Mouse (Mus musculus) lung, postnatal 0 days (tissue): Measurements from ENCODE around the gene Acox1. TPM values are rescaled to one million over a fixed set of nuclear protein-coding genes. Genes with fewer than 3 reads are reported as not detected.

ENCODE experiments used
- ATAC-seq: fragments of 200-750 bp; cut with Nextera tagmentation; 2 replicates; pipeline ENCODE4 v1.8.0; 2017; ENCODE audit warnings: moderate library complexity
- DNase-seq: peaks from one replicate; pipeline ENCODE4 v3.0.0-alpha.2; 2016; ENCODE audit warnings: low spot score
- H3K27ac ChIP-seq: fragments of 300-500 bp; sonication (generic); 2 replicates; pipeline ENCODE4 v1.5.1; 2014; ENCODE audit warnings: antibody characterized with exemption, mild to moderate bottlenecking, low read length, mixed read lengths
- H3K27me3 ChIP-seq: fragments of 300-500 bp; sonication (generic); replicated peaks from 2 replicates; pipeline ENCODE4 v1.6.1; 2014; ENCODE audit warnings: low read length, mixed read lengths; ENCODE audit not compliant: insufficient read depth
- H3K36me3 ChIP-seq: fragments of 300-500 bp; sonication (generic); 2 replicates; pipeline ENCODE4 v1.6.1; 2014; ENCODE audit warnings: low read length, mixed read lengths; ENCODE audit not compliant: insufficient read depth
- H3K4me1 ChIP-seq: fragments of 300-500 bp; sonication (generic); 2 replicates; pipeline ENCODE4 v1.6.1; 2014; ENCODE audit warnings: antibody characterized with exemption, low read depth, low read length, mixed read lengths; ENCODE audit not compliant: insufficient read depth
- H3K4me2 ChIP-seq: fragments of 300-500 bp; sonication (generic); replicated peaks from 2 replicates; pipeline ENCODE4 v1.6.1; 2014; ENCODE audit warnings: low read depth, mild to moderate bottlenecking, low read length, moderate library complexity, mixed read lengths
- H3K4me3 ChIP-seq: fragments of 300-500 bp; sonication (generic); 2 replicates; pipeline ENCODE4 v1.5.1; 2014; ENCODE audit warnings: low read depth, low read length
- H3K9ac ChIP-seq: fragments of 300-500 bp; sonication (generic); replicated peaks from 2 replicates; pipeline ENCODE4 v1.6.1; 2014; ENCODE audit warnings: low read depth, mild to moderate bottlenecking
- H3K9me3 ChIP-seq: fragments of 300-500 bp; sonication (generic); 2 replicates; pipeline ENCODE4 v1.6.1; 2016; ENCODE audit warnings: low read length, mixed read lengths
- CTCF ChIP-seq: IDR thresholded peaks from 2 replicates; pipeline ENCODE4 v1.5.1; 2016; ENCODE audit warnings: antibody characterized with exemption, mild to moderate bottlenecking
- EP300 ChIP-seq: IDR thresholded peaks from 2 replicates; pipeline ENCODE4 v1.6.1; 2016; ENCODE audit warnings: antibody characterized with exemption, mild to moderate bottlenecking, control low read depth
- WGBS: fragments of 180-500 bp; shearing (Covaris S2); extraction: QIAGEN DNeasy Blood & Tissue Kit; methylation state at CpG from one replicate; pipeline ENCODE4 v1.1.7; 2014; 5-methylcytosine and 5-hydroxymethylcytosine counted together
- polyA plus RNA-seq: library from polyadenylated mRNA; unstranded; fragments of >200 nt; fragmentation: Nextera tagmentation; extraction: Ambion mirVana; gene quantifications from 2 replicates; pipeline ENCODE4 v1.2.1, GENCODE M21; 2015

Gene Acox1
- polyA plus RNA-seq, 1 experiment from 2014 or later, result 31.7 TPM

DNA sequence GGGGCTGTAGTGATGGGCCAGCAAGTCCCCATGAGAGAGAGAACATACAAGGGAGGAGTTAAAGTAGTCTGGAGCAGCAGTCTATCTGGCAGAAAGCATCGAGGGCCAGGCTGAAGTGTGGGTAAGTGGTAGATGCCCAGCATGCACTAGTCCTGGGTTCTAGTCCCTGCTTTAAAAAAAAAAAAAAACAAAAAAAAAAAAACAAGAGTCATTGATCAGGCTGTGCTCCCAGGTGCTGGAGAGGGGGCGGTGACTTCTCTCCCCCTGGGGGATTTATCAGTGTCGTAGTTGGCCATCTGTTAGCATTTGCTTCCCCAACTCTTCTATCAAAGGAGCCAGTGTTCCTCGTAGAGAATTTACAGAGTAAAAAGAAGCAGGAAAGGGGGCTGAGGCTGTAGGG lies 7.8 kb upstream of the Acox1 start:
- no peak overlapping the region for H3K4me3 ChIP-seq
- DNase-seq (no peak), ATAC-seq (no peak)
- H3K9me3 ChIP-seq, result no peaks in the 10 kb centered on the region
- no peak overlapping the region for H3K9ac ChIP-seq
- no peak overlapping the region for H3K4me2 ChIP-seq
- H3K4me1 ChIP-seq, result no peaks in the 10 kb centered on the region
- 79% methylated on average over 4 of the region's 4 CpGs for whole genome bisulfite sequencing
- TF ChIP-seq EP300 (no peak), CTCF (no peak)
- peaks cover 4% of the 10 kb centered on the region; the same call in 1 of the 2 replicates for H3K36me3 ChIP-seq
- no peaks in the 10 kb centered on the region for H3K27me3 ChIP-seq
- no peak overlapping the region for H3K27ac ChIP-seq

DNA sequence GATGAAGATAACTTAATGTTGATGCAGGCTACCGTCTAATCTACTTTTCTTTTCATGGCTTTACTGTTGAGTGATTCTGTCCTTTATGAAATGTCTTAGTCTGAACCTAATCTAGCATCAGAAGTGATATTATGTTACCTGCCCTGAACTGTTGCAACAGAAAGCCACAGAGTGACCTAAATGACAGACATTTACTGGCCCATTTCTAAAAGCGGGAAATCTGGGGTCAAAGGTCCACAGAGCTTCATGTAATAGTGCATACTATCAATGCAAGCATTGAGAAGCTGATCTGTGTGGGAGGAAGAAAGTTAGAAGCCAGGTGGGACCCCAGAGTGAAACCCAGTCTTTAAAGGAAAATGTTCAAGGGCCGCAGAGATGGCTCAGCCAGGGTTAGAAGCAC lies 4.3 kb upstream of the Acox1 start:
- no peaks in the 10 kb centered on the region for H3K9me3 ChIP-seq

DNA sequence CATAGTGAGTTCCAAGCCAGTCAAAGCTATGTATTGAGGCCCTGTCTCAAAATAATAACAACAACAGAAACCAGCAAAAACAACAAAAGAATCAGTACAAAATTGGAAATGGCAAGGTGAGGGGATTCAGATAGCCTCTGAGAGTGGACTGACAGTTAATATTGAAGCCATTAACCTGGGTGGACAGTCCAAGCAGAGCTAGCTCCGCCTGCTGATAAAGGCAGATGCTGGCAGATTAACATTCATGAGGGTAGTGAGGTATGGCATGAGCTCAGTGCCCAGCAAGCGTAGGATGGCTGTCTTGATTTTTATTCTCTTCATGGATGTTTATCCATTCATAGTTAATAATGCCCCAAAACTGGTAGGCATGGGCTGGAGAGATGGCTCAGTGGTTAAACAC lies 2.3 kb upstream of the Acox1 start:
- TF ChIP-seq EP300 (no peak), CTCF (no peak)
- Histone ChIP-seq H3K9ac (no peak overlapping the region), H3K27me3 (no peaks in the 10 kb centered on the region), H3K4me2 (no peak overlapping the region), H3K36me3 (no peaks in the 10 kb centered on the region), H3K9me3 (no peaks in the 10 kb centered on the region), H3K4me3 (no peak overlapping the region), H3K4me1 (peaks cover 7% of the 10 kb centered on the region; the same call in 1 of the 2 replicates), H3K27ac (no peak overlapping the region)
- 95% methylated on average over 2 of the region's 2 CpGs for WGBS
- DNase-seq, result no peak
- ATAC-seq, result no peak

More for the DNA sequence above, 4.3 kb upstream of the Acox1 start:
- DNase-seq, result no peak
- ATAC-seq, result no peak
- Histone ChIP-seq H3K4me1 (0 out of 2 replicates have a peak, but pooled peaks cover 3% of the 10 kb centered on the region), H3K27me3 (no peaks in the 10 kb centered on the region), H3K36me3 (no peaks in the 10 kb centered on the region), H3K27ac (no peak overlapping the region), H3K4me2 (no peak overlapping the region), H3K9ac (no peak overlapping the region), H3K4me3 (no peak overlapping the region)
- TF ChIP-seq EP300, result no peak
- no peak for TF ChIP-seq CTCF
- WGBS, result 95% methylated on average over 3 of the region's 3 CpGs

DNA sequence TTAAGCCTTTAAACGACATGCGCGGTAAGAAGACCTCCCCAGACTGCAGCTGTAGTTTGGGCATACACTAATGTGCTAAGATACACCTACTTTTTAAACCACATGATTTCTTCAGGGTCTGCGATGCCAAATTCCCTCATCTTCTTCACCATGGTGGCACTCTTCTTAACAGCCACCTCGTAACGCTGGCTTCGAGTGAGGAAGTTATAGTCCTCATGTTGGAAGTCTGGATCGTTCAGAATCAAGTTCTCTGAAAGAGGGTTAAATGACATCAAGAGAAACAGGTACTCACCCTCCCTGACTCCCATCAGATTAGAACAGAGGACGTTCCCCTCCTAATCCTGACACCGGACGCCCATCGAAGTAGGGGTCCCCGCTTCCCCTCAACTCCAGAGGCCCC lies 713 bp downstream of the Acox1 start:
- Histone ChIP-seq H3K36me3 (no peaks in the 10 kb centered on the region), H3K9ac (peak overlapping the region; percentile 95), H3K27ac (peak overlapping the region; percentile 97), H3K4me3 (peak overlapping the region; percentile 79), H3K4me2 (peak overlapping the region; percentile 85), H3K4me1 (peaks cover 7% of the 10 kb centered on the region; the same call in 1 of the 2 replicates), H3K9me3 (no peaks in the 10 kb centered on the region), H3K27me3 (no peaks in the 10 kb centered on the region)
- ATAC-seq, result no peak
- 20% methylated on average over 13 of the region's 13 CpGs for WGBS
- DNase-seq, result peak; percentile 29
- TF ChIP-seq CTCF (no peak), EP300 (no peak)

DNA sequence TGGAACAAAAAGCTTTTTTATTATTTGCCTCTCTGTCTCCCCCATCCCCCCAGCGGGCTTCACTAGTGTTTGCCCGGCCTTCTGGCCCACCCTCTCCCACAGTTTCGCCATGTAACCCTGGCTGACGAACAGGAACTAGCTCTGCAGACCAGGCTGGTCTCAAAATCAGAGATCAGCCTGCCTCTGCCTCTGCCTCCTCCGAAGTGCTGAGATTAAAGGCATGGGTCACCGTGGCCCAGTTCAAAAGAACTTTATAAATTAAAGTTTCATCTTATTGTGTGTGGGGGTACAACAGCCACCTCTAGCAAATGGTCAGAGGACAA lies 1.3 kb downstream of the Acox1 start:
- 0 out of 2 replicates have a peak overlapping the region, but pooled peaks have one; percentile 97 for H3K27ac ChIP-seq
- H3K4me1 ChIP-seq, result peaks cover 7% of the 10 kb centered on the region; the same call in 1 of the 2 replicates
- H3K27me3 ChIP-seq, result no peaks in the 10 kb centered on the region
- ATAC-seq (no peak), DNase-seq (no peak)
- no peaks in the 10 kb centered on the region for H3K9me3 ChIP-seq
- H3K9ac ChIP-seq, result no peak overlapping the region
- H3K36me3 ChIP-seq, result no peaks in the 10 kb centered on the region
- WGBS, result 77% methylated on average over 6 of the region's 6 CpGs
- TF ChIP-seq EP300 (no peak), CTCF (no peak)
- peak overlapping the region; percentile 79; the same call in 1 of the 2 replicates for H3K4me3 ChIP-seq
- peak overlapping the region; percentile 85; the same call in 1 of the 2 replicates for H3K4me2 ChIP-seq

DNA sequence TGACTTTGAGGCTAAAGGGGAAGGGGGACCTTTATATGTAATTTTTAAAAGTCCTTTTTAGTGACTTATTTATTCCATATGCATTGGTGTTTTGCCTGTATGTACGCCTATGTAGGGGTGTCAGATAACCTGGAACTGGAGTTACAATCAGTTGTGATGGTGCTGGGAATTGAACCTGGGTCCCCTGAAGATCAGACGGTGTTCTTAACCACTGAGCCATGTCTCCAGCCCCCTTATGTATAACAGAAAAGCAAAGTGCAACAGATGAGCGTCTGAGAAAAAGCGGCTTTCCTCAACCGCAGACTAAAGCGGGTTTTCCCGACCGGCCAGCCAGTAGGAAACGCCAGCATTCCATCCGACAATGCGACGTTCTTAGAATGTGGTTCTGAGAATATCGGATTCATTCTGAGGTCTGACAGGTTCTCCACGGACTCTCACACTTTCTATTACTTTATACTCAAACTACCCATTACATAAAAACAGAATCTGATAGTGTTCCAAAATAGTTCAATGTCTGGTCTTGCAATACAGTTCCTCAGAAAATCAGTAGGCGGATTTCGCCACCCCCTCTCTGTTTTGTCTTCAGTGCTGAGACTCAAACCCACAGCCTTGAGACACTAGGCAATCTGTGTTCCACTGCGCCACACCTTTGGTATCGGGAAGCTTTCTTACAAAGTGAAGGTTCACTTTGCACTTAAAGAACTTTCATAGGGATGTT lies 1.8 kb downstream of the Acox1 start:
- Histone ChIP-seq H3K27me3 (no peaks in the 10 kb centered on the region), H3K4me1 (peaks cover 7% of the 10 kb centered on the region; the same call in 1 of the 2 replicates), H3K4me3 (peak overlapping the region; percentile 79; the same call in 1 of the 2 replicates), H3K27ac (no peak overlapping the region), H3K9ac (no peak overlapping the region), H3K4me2 (peak overlapping the region; percentile 85; the same call in 1 of the 2 replicates), H3K9me3 (no peaks in the 10 kb centered on the region), H3K36me3 (no peaks in the 10 kb centered on the region)
- no peak for TF ChIP-seq CTCF
- no peak for TF ChIP-seq EP300
- ATAC-seq, result no peak
- WGBS, result 93% methylated on average over 18 of the region's 18 CpGs
- no peak for DNase-seq
